8 mouse cellular contexts compared by ENCODE assay signal in the genomic region with DNA sequence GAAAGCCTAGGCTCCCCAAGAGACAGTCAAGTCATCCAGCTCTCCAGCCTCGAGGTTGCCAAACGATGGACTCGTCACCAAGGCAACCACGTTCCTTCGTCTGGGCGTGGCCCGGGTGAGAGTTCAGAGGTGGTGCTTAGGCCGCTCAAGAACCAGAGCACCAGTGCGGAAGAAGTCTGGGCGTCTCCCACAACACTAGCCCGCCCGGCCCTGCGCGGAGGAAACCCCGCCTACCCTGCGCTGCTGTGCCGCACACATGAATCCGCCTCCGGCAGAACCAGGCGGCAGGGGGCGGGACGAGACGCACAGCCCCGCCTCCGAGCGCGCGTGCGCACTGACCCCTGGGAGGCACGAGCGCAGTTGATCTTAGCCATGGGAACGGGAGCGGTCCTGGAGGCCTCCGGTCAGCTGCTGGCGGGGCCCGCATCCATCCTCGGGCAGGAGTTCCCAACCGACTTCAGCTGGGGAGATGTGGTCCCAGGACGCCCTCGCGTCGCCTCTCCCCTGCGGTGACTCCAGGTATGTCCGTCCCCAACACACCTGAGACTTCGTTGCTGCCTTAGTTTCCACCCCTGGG. TPM values are rescaled to one million over a fixed set of nuclear protein-coding genes. Genes with fewer than 3 reads are reported as not detected.
DNase-seq lines count a peak whose midpoint lies in the region; ATAC-seq and TF ChIP-seq lines count a peak whose summit lies in the region.

A gene (plus strand): TSS at position 363 of the 577 bp plus-strand sequence.

- H3K4me3 ChIP-seq in heart, embryonic 12.5 days = peak within 1 kb of the TSS; percentile 65
- H3K4me3 ChIP-seq in kidney, postnatal 0 days (replicated peaks; ENCODE audit: low read depth, low read length) = peak within 1 kb of the TSS; percentile 50
- H3K4me3 ChIP-seq in liver, embryonic 11.5 days (ENCODE audit: low read depth, low read length) = peak within 1 kb of the TSS; percentile 79
- H3K4me3 ChIP-seq in stomach, embryonic 14.5 days (ENCODE audit: low read depth, low read length) = peak within 1 kb of the TSS; percentile 69

- H3K36me3 ChIP-seq in heart, embryonic 12.5 days = 0 out of 2 replicates have a peak, but pooled peaks cover 3% of the 10 kb centered on the region
- H3K36me3 ChIP-seq in kidney, postnatal 0 days (ENCODE audit: insufficient read depth, low read length) = no peaks in the 10 kb centered on the region
- H3K36me3 ChIP-seq in liver, embryonic 11.5 days (ENCODE audit: control insufficient read depth, insufficient read depth, low read length) = no peaks in the 10 kb centered on the region
- no peaks in the 10 kb centered on the region for H3K36me3 ChIP-seq in stomach, embryonic 14.5 days (ENCODE audit: control insufficient read depth, insufficient read depth, low read length)

- peak within 1 kb of the TSS; percentile 83 for H3K9ac ChIP-seq in heart, embryonic 12.5 days
- H3K9ac ChIP-seq in kidney, postnatal 0 days (ENCODE audit: low read depth, low read length) = peak within 1 kb of the TSS; percentile 58
- H3K9ac ChIP-seq in liver, embryonic 11.5 days (ENCODE audit: low read depth, low read length) = peak within 1 kb of the TSS; percentile 73
- peak within 1 kb of the TSS; percentile 50 for H3K9ac ChIP-seq in stomach, embryonic 14.5 days (replicated peaks; ENCODE audit: low read depth, low read length)

- TF ChIP-seq CTCF in kidney, postnatal 0 days (IDR thresholded peaks at IDR 0.05; ENCODE audit: low read depth) = peak; percentile 64

- peaks cover 5% of the 10 kb centered on the region for H3K4me1 ChIP-seq in heart, embryonic 12.5 days (replicated peaks)
- no peaks in the 10 kb centered on the region for H3K4me1 ChIP-seq in kidney, postnatal 0 days (replicated peaks; ENCODE audit: insufficient read depth, low read length)
- H3K4me1 ChIP-seq in liver, embryonic 11.5 days (replicated peaks; ENCODE audit: control insufficient read depth, insufficient read depth, low read length) = no peaks in the 10 kb centered on the region; the same call in 1 of the 2 replicates
- 0 out of 2 replicates have a peak, but pooled peaks cover 2% of the 10 kb centered on the region for H3K4me1 ChIP-seq in stomach, embryonic 14.5 days (ENCODE audit: control insufficient read depth, insufficient read depth, low read length)

- peak; percentile 100 for ATAC-seq in erythroid progenitor cell, adult 5-6 weeks (replicated peaks; ENCODE audit: low FRiP score, poor library complexity, severe bottlenecking)
- peak; percentile 100 for ATAC-seq in heart, embryonic 12.5 days (ENCODE audit: insufficient number of reproducible peaks, low FRiP score)
- ATAC-seq in kidney, postnatal 0 days (replicated peaks; ENCODE audit: low FRiP score, low read depth) = peak; percentile 100
- peak; percentile 100 for ATAC-seq in liver, embryonic 11.5 days (replicated peaks; ENCODE audit: low FRiP score)
- peak; percentile 100 for ATAC-seq in stomach, embryonic 14.5 days (ENCODE audit: insufficient number of reproducible peaks, insufficient read depth, low FRiP score, low read depth)

- H3K27ac ChIP-seq in heart, embryonic 12.5 days (ENCODE audit: poor library complexity, severe bottlenecking) = peak within 1 kb of the TSS; percentile 47; the same call in 1 of the 2 replicates
- H3K27ac ChIP-seq in kidney, postnatal 0 days = no peak within 1 kb of the TSS
- no peak within 1 kb of the TSS for H3K27ac ChIP-seq in liver, embryonic 11.5 days (ENCODE audit: low read depth, low read length)
- peak within 1 kb of the TSS; percentile 33; the same call in 1 of the 2 replicates for H3K27ac ChIP-seq in stomach, embryonic 14.5 days (ENCODE audit: low read length)

- H3K9me3 ChIP-seq in heart, embryonic 12.5 days (replicated peaks) = no peaks in the 10 kb centered on the region
- no peaks in the 10 kb centered on the region for H3K9me3 ChIP-seq in kidney, postnatal 0 days (replicated peaks; ENCODE audit: low read length)
- H3K9me3 ChIP-seq in liver, embryonic 11.5 days (ENCODE audit: control insufficient read depth, low read length) = no peaks in the 10 kb centered on the region
- no peaks in the 10 kb centered on the region for H3K9me3 ChIP-seq in stomach, embryonic 14.5 days (ENCODE audit: control insufficient read depth, low read depth, low read length)

- WGBS in heart, embryonic 12.5 days = under 1% methylated on average over 45 of the region's 45 CpGs
- under 1% methylated on average over 45 of the region's 45 CpGs for WGBS in kidney, postnatal 0 days
- under 1% methylated on average over 44 of the region's 45 CpGs for WGBS in liver, embryonic 11.5 days
- WGBS in stomach, embryonic 14.5 days = under 1% methylated on average over 45 of the region's 45 CpGs

- H3K4me2 ChIP-seq in heart, embryonic 12.5 days = peak within 1 kb of the TSS; percentile 83
- peak within 1 kb of the TSS; percentile 70 for H3K4me2 ChIP-seq in kidney, postnatal 0 days (ENCODE audit: low read length)
- peak within 1 kb of the TSS; percentile 89 for H3K4me2 ChIP-seq in liver, embryonic 11.5 days
- peak within 1 kb of the TSS; percentile 74 for H3K4me2 ChIP-seq in stomach, embryonic 14.5 days (replicated peaks; ENCODE audit: low read depth, low read length)

- H3K27me3 ChIP-seq in heart, embryonic 12.5 days (replicated peaks) = no peaks in the 10 kb centered on the region
- H3K27me3 ChIP-seq in kidney, postnatal 0 days (ENCODE audit: insufficient read depth, low read length) = no peaks in the 10 kb centered on the region
- H3K27me3 ChIP-seq in liver, embryonic 11.5 days (replicated peaks; ENCODE audit: control insufficient read depth, insufficient read depth, low read length) = no peaks in the 10 kb centered on the region
- H3K27me3 ChIP-seq in stomach, embryonic 14.5 days (ENCODE audit: control insufficient read depth, insufficient read depth, low read length) = no peaks in the 10 kb centered on the region

- DNase-seq in CD4-positive helper T cell, adult 2 months (ENCODE audit: low read depth, low spot score) = peak; percentile 98
- DNase-seq in brain, embryonic 18.5 days (ENCODE audit: low read depth, low spot score) = peak; percentile 85
- DNase-seq in kidney, postnatal 0 days (ENCODE audit: low spot score) = peak; percentile 97
- DNase-seq in liver, embryonic 11.5 days (ENCODE audit: low spot score) = peak; percentile 99
- DNase-seq in naive thymus-derived CD4-positive, alpha-beta T cell, adult 2 months (ENCODE audit: low read depth) = peak; percentile 97

RNA-seq across cellular contexts. Expression of the gene that starts here (rescaled TPM):
- total RNA-seq in erythroid progenitor cell, adult 5-6 weeks (2015; ENCODE audit: low replicate concordance) = 0.36 TPM in 1 of 2 replicates, not detected in the other
- total RNA-seq in erythroid progenitor cell, adult 5-6 weeks (2017; ENCODE audit: low replicate concordance) = 0.26 and 0.53 TPM in 2 replicates
- polyA plus RNA-seq in heart, embryonic 12.5 days (2016; fragmentation: Nextera tagmentation; extraction: Ambion mirVana) = 8.5 and 8.7 TPM in 2 replicates
- 5.8 and 6.6 TPM in 2 replicates for polyA plus RNA-seq in kidney, postnatal 0 days (2015; fragmentation: Nextera tagmentation; extraction: Ambion mirVana)
- polyA plus RNA-seq in liver, embryonic 11.5 days (2014; fragmentation: Nextera tagmentation; extraction: Ambion mirVana) = 6.5 and 7.1 TPM in 2 replicates
- polyA plus RNA-seq in stomach, embryonic 14.5 days (2014; fragmentation: Nextera tagmentation; extraction: Ambion mirVana) = 11.2 and 12.2 TPM in 2 replicates

Comparison
In these comparisons a context has a peak if more than half of its experiments do, and no peak if none do; other contexts are left out.
1. Peak in ATAC-seq in erythroid progenitor cell, adult 5-6 weeks; RNA of the gene not detected or under 1 TPM.
2. H3K27ac ChIP-seq: peak in heart, embryonic 12.5 days (single experiment) and stomach, embryonic 14.5 days (single experiment); none in kidney, postnatal 0 days (single experiment) and liver, embryonic 11.5 days (single experiment).
3. Peak in every context shown above with its lines, with median percentiles within 50 percentile points of each other: DNase-seq, ATAC-seq, H3K4me2 ChIP-seq, H3K4me3 ChIP-seq and H3K9ac ChIP-seq.